Mouse (Mus musculus) c-Kit-negative CD71-positive TER-119-positive erythroid progenitor cells, embryonic 14.5 days (primary cell): ENCODE data around the gene F3.

Experiments used
- DNase-seq: peaks from one replicate; pipeline ENCODE4 v3.0.0-alpha.2; 2013; ENCODE audit warnings: low read depth, low spot score

Gene F3

DNA sequence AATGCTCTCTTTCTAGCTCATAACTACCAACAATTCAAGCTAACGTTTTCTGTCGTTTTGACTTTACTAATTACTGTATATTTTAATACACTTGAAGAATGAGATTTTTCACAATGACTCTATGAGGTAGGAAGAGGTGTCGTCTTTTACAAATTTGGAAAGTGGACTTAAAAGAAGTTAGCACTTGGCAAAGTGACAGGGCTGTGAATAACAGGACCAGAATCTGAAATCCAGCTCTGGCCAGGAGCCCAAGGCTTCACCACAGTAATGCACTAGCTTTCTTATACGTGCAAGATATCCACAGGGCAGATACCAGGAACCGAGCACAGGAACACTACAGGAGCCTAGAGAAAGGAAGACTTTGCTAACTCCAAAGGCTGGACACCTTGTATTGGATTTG is 17.2 kb upstream of the F3 start:
- DNase-seq = no peak

DNA sequence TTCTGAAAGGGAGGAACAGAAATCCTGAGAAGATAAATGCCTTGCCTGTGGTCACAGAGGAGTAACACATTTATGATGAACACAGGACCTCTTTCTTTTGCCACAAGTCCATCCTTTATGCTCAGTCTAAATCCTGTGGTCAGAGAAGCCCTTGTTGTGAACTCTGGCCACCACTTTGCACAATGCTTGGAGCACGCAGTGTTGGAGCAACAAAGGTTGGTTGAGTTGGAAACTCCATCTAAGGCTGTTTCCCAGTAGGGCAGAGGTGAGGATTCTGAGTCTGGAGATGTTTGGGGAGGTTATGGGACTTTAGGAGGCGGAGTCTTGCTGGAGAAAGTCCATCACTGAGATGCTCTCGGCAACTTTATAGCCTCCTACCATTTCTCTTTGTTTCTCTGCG is 16.2 kb upstream of the F3 start:
- DNase-seq = no peak

DNA sequence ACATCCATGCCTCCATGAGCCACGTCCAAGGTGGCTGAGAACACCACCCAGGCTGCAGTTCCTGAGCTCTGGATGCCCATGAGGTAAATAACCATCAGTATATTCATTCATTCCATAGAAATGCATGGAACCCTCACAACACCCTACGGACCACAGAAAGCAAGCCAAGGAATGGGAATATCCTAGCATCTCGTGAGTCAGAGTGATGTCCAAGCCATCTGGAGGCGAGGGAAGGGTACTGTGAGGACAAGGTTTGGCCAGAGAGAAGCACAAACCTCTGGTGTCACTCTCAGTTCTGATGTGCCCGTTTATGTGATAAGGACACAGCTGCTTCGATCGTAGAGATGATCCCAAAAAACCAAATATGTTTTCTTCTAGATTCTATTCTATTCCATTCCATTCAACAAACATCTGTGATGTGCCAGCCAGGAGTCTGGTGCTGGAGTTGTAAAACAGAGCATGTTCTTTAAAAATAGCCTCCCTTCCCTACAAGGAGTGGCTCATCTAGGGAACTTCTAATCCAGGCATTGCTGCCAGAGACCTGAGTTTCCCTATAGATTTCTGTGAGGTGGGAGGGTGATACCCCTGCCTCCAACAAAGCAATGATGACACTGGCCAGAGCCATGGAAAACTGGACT is 12.3 kb upstream of the F3 start:
- no peak for DNase-seq

DNA sequence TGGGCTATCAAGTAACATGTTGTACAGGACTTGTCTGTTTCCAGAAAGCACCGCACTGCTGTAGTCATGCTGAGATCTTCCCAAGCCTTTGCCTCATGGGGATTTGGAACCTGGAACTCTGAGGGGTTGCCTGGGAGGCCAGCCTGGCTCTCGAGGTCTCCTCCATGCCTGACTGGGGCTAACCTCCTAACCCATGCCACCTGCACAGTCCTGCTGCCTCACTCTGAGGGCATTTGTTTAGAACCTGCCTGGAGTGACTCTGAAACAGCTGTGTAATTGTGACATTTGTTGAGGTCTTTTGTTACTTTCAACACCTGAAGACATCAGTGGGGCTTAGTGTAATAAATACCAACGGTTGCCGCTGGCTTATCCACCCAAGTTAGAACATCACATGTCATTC is 11.1 kb upstream of the F3 start:
- DNase-seq = no peak

DNA sequence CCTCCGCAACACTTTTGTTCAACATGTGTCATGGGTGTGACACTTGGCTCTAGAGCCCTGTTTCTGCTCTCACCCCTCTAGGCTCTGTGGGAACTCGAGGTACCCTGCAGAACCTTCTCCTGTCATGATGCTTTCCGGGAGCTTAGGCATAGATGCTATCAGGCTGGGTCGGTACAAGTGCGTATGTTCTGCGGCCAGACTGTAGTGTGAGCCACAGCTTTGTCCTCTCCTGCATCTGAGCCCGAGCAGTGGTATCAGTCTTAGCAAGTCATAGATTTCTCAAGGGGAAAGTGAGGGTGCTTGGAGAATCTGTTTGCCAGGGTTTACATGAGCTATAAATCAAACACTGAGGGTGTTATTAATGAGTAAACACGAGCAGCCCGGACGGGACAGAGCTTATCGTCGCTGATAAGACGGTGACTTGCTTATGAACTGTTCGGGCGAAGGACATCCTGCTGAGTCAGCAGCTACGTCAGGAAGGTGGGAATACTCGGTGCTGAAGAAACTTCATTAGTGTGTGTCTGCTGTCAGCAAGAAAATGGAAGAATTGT is 10.1 kb upstream of the F3 start:
- DNase-seq = no peak

DNA sequence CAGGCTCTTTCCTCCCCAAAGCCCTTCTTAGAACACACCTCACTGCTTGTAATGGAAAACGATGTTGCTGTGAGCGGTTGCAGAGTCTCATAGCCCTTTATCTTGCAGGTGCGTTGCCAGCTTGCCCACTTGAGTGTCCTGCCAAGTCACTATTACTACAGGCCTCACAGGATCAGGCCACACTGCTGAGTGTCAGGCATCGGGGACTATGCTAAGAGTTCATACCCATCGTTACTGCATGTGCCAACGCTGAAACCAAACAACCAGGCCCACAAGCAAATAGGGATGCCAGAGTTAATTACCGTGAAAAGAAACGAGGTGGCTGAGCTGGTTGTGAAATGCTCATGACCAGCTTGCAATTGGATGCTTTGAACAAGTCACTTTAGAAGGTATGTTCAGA is 9.5 kb upstream of the F3 start:
- no peak for DNase-seq

DNA sequence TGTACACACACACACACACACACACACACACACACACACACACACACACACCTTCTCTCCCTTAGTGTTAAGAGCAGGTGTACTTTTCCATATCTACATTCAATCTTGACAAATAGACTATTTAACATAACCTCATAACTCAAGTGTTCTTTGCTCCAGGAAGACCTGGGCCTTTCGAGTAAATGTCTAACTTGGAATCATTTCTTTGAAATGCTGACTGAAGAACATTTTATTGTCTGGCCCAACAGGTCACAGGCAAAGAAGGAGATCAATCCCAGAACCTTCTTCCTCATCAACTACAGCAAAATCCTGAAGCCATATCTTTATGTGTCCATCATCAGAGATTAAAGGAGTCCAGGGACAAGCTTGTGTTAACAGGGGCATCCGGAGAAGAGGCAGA is 8.9 kb upstream of the F3 start:
- no peak for DNase-seq

DNA sequence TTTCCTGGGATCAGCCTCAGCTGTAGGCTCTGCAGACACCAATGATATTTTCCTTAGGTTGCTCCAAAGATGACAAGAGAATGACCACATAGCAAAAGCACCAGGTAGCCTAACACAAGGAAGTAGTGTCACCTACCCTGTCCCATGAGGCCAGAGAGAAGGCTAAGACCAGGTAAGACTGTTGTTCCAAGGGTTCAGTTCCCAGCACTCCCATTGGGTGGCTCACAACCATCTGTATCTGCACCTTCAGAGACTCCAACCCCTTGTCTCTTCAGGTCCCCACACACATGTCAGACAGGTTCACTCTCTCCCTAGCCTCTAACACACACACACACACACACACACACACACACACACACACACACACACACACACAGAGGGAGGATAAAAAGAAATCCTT is 8.0 kb upstream of the F3 start:
- DNase-seq = no peak

DNA sequence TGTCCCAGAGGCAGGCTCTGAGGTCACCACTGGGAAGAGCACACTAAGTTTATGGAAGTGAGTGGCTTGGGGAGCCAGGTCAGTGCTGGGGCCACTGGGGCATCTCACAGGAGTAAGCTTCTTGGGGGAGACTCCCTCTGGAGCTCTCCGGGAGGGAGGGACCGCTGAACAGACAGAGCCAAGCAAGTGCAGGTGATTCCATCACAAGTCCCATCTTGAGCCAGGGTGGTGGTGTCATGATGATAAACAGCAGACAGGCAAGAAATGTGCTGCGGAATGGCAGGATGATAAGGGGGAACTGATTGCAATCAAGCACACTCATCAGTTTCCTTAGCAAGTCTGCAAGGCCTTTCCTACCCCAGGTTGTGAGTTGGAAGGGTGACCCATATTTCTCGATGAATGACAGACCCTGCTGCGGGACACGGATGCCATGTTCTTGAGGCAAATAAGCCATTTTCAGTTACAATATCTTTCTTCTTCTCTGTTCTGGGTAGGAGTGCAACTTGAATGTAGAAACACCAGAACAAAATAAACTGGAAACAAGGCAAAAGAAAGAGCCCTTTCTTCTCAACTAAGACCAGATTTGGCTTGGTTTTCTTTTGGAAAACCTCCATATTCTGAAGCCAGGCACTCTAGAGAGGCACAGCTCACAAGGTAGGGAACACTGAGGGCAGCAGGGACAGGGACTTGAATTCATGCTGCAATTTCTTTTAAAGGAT is 7.4 kb upstream of the F3 start:
- no peak for DNase-seq

DNA sequence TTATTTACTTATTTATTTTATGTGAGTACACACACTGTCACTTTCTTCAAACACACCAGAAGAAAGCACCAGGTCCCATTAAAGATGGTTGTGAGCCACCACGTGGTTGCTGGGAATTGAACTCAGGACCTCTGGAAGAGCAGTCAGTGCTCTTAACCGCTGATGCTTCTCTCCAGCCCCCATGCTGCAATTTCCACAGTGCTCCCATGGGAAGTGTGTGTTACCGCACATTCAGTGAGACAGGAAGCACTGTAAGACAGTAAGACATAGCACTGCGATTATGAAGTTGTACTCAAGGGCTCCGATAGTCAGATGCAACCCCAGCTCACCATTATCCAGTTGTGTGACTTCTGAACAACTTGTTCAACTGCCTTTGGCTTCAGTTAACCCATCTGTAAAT is 6.9 kb upstream of the F3 start:
- DNase-seq = no peak

DNA sequence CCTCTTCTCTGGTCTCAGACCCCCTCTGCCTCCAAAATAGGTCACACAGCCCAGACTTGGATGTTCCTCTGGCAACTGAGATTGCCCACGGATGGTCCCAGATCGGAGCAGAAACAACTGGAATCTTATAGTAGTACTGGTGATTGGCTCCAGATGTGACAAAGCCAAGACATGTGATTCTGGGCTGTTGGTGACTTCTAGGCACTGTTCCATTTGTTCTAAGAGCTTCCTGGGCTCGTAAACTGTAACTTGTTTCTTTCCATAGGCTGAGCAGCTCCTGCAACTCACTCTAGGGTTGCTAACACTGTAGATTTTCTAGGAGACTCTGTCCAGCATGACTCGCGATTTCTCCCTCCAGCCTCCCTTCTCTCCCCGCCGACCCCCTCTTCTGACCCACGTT is 4.7 kb upstream of the F3 start:
- DNase-seq = no peak

DNA sequence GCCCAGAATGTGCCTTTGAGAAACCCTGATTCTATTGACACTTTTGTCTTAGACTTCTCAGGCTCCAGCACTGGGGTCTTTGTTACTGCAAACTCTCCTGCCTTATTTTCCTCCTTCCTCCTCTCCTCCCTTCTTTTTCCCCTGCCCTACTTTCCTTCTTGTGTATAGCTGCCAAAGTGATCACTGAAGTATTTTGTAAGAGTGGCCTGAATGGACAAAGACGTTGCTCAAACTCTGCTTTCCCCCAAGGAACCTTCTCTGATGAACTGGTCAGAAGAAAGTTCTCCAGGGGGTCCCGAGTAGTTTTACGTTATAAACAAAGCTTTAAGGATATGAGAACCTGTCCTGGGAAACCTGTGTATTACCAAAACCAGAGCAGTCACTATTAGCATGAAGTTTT is 3.6 kb upstream of the F3 start:
- DNase-seq = no peak

DNA sequence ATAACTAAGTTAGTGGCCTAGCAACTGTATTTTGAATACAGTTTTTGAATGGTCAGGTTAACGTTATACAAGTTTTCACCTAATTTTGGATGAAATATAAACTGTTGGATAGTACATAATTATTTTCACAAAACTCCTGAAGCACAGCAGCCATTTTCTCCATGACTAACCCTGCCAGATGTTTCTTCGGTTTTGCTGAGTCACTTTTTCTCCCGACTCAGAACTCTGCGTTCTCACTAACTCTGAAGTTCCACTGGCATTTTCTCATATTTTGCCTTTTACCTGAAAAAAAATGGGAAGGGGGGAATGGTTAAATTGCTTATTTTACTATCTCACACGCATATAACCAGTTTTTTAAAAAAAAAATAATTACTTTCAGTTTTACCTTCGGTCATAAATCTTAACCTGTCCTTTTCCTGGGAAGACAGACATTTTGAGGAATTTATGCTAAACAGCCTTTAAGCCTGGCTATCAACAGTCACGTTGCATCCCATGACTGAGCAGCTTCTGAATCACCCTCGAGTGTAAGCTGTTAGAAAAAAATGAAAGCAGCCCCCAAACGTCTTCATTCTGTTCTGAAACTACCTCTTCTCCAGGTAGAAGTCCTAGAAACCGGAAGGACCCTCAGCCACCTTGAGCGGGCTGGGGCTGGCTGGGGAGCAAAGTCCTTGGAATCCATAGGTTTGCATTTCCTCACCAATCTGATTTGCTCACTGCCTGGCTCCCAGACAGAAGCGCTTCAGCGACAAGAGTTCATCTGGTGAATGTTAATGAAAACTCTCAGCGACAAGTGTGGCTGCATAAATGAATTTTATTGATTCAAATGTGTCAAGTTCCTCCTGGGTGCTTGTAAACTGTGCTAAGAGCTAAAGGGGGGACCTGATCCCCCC is 2.3 kb upstream of the F3 start:
- no peak for DNase-seq

DNA sequence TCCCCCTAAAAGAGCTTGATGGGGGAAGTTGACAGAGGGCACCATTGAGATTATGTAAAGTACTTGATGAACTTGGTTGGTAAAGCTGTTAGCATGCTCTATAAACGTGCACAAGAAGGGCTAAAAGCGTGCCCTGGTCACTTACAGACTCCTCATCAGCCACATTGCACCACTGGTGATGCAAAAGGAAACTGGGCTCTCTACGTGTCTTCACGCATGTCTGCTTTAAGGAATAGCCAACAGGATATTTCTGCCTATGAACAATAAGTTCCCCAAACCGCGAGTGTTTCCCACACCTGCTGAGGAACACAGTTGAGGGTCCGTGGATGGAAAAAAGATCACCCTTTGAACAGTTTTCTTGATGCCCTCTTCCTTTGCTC is 1.7 kb upstream of the F3 start:
- DNase-seq = no peak

DNA sequence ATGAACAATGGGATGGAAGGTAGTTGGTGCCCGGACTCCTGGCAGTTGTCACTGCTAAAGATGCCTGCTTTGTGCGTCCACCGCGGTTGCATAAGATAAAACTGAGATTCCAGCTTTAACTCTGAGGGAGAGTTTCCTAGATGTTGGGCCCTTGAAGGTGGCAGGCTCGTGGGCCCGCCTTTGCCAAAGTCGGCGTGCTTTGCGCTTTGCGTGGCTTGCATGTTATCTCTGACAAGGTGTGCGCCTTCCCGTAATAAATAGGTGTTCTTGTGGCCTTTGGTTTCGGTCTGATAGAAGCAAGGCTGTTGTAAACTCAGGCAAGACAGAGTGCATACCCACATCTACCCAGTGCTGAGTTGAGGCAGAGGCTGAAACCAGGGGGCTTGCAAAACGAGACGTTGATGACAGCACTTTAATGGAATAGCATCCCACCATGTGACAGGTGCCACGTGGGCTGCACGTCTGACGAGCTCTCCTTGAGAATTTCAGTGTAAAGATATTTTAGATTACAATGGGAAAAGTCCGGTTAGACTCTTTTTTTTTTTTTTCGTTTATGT is 709 bp downstream of the F3 start:
- DNase-seq = no peak

DNA sequence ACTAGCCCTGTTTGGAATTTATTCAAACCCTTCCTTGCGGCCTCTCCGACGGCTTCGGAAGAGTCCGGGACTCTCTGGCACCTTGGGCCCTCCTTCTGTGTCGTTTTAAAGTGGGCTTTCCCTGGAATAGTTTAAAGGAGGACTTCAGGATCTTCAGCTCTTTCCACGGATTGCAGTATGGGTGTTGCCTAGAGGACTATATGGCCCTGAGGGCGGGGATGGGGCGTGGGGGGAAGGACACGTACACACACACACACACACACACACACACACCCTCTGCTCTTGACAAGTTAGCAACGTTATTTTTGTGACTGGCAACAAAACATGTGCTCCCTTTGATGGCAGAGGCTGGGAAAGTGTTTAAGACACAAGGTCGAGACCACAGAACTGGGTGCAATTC is 1.2 kb downstream of the F3 start:
- no peak for DNase-seq

DNA sequence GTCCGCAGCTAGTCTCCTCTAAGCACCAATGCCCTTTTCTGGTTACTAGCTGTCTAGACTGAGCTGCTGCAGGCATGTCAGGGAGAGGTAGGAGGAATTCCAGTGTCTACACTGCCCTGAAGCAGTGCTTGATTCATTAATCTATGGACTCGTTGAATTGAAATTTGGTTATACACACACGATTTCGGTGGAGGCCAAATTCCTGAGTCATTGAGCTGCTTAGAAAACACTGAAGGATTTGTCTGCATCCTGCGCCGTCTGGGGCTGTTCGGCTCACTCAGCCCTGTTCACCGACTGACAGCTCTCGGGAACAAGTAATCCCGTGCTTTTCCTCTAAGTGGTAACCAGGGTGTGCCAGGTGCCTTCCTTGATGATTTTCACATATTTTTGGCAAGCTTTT is 2.3 kb downstream of the F3 start:
- DNase-seq = no peak

DNA sequence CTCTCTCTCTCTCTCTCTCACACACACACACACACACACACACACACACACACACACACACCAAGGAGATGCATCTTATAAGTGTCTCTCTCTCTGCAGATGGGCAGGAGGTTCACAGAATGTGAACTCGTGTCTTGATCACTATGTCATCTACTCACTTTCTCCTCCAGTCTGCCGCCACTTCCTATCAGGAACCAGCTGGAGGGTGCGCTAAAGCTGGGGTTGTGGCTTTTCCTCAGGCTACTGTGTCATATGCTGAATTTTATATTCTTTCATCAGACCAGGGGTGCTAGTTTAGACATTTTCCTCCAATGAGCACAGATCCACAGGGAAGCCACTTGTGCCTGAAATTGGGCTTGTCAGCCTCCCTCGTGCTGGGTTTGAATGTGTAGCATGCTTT is 6.3 kb downstream of the F3 start:
- no peak for DNase-seq

DNA sequence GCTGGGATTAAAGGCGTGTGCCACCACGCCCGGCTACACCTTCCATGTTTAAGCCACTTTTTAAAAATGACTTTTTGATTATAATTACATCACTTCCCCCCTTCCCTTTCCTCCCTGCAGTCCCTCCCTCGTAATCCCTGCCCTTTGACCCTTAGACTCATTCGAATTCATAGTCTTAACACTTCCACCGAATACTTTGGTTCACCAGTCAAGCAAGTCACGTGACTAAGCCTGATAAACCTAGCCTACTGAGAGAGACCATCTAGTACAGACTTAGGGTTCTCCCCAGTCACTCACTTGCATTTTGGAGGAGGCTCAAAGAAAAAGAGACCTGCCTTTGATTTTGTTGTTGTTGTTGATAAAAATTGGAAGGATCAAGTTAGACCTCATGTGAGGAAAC is 12.2 kb downstream of the F3 start:
- DNase-seq = no peak

DNA sequence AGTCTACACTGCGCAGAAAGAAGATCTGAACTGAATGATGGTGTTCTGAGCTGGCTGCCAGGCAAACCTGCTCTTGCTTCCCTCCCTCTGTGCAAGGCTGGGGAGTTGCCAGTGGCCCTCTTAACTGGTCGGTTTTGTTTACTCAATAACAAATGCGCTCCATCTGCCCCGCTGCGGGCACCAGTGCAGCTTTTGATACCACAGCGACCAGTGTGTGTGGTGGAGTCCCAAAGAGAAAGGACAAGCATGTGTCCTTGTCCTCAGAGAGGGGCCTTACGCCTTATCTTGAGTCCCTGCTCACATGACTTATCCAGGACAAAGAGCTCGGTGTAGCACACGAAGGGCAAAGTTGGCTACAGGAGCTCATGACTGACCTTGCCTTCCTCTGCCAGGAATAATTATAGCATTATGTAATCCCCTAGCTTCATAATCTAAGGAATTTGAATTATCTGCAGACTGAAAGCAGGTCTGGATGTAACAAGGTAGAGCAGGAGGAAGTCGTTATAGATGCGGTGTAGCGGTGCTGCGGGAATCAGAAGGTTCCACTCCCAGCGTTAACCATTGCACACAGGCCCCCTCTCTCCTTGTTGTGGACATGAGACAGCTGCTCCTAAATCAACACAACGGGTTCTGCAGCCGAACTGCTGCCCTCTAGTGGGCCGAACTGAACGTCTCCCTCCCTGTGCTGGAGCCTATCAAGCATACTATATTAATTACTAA is 12.8 kb downstream of the F3 start:
- DNase-seq = no peak

DNA sequence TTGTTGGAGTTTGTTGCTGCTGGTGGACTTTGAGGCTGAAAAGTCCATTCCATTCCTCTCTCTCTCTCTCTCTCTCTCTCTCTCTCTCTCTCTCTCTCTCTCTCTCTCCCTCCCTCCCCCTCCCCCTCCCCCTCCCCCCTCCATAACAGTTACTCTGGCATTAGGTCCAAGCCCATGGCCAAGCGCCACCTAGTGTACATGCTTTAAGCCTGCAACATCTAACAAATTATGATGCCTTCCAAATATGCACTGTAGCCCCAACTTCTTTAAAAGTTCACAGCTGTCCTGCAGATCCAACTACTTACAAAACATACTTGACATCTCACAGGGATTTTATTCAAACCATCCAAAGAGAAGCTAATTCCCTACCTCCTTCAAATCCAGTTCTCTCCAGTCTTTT is 14.1 kb downstream of the F3 start:
- no peak for DNase-seq

DNA sequence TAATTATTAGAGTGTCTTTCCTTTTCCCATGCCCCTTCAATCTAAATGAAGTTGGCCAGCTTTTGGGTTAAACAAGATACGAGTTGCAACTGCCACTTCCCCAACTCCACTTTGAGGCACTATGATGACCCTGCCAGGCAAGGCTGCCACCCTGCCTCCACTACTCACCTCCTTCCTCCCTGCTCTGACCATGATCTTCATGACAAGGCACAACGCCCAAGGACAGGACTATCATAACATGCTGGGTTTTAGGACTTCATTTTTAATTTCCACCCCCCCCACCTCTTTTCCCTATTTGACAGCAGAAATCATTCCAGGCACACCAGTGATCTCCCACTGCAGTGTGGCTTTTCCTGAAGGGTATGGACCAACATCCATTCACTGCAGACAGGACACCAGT is 14.6 kb downstream of the F3 start:
- no peak for DNase-seq
